Mouse (Mus musculus): ENCODE data around the gene Clec4n.
"Not testable (repeated sequence)": the region's sequence is repeated elsewhere in the genome, so short reads cannot be mapped to it uniquely, and the experiment has no call there.

Gene Clec4n

DNA sequence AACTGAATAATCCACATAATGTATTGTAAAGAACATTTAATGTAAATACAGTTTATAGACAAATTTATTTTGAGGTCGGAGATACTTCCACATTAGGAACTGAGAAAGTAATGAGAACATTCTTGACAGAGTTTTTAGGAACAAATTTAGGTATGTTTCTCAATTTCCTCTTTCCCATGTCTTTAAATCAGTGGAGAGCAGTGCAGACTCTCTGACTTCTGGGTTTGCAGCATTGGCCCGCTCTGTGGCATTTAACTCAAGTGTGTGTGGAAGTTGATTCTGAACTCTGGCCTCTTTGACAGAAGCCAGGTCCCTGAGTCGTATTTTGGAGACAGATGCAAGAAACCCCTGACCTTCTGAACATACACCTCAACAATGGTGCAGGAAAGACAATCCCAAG, at the start of gene Clec4n:
Gene Clec4n (plus strand): TSS at position 200 of the 400 bp plus-strand sequence.
- DNase-seq, result no peak

DNA sequence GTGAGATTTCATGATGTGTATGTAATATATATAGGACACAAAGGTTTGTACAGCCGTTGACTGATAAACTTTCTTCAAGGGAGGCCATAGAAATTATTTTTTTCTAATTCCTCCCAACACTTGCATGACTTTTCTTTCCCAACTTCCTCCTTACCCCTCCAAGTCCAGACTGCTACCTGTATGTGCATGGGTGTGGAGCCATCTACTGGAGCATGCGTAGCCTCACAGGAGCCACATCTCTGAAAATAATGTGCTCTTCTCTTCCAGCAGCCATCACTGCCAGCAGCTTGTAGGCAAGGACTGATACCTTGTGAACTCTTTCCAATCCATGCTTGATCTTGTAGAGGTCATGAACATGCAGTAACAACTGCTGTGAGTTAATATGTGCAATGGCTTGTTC, 44.8 kb upstream of the Clec4n start:
- peak; percentile 2 for DNase-seq

DNA sequence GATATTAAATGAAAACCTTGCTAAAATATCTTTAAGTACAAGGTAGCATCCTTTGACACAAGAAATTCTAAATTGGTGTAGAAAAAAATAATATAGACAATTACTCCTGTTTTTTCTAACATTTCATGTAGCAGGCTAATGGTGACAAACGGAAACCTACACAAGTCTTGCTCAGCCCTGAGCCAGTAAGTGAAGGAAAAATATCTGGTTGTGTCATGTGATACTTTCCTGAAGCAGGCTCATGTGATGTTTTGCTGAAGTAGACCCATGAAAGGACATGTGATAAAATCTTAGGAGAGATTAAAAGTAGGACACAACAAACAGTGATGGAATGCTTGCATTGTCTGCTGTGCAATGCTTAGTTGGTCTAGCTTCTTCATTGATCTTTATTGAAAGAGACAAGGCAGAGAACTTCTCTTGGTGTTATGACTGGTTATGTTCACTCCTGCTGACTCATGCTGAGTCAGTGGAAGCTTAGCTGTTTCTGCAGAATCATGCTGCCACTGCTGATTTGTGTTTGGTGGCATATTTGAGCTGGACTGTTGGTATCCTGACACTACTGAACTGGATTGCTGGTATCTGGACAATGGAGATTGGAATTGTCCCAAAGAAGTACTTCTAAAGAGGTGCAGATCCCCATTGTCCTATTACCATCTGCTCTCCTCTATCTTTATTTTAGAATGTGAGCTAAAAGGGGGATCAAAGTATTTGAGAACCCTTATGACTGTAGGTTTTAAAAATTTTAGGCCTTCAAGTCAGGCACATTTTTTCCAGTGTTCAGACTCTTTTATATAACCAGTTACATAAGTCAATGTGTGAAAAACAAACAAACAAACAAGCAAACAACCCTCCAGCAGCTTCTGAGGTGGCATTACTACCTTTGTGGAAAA, 22.2 kb upstream of the Clec4n start:
- no peak for DNase-seq

DNA sequence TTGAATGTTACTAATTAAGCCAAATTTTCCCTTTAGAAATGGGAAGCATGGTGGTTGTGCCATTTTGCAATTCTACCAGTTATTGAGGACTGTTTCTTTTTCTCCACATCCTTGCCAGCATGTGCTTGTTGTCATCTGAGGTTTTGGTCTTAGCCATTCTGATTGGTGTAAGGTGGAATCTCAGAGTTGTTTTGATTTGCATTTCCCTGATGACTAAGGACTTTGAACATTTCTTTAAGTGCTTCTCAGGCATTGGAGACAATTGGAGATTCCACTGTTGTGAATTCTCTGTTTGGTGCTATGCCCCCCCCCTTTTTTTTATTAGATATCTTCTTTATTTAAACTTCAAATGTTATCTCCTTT, 21.6 kb upstream of the Clec4n start:
- DNase-seq, result not testable (repeated sequence)

DNA sequence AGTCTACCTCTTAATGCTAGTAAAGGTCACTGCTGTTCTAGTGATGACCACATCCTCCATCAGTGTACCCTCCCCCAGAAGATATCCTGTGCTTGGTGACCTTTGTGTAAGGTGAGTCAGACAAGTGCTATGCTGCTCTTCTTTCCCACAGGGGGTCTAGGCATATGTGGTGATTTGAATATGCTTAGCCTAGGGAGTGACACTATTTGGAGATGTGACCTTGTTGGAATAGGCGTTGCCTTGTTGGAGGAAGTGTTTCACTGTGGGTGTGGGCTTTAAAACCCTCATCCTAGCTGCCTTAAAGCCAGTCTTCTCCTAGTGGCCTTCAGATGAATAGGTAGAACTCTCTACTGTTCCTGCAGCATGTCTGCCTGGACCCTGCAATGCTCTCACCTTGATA, 17.9 kb upstream of the Clec4n start:
- no peak for DNase-seq

DNA sequence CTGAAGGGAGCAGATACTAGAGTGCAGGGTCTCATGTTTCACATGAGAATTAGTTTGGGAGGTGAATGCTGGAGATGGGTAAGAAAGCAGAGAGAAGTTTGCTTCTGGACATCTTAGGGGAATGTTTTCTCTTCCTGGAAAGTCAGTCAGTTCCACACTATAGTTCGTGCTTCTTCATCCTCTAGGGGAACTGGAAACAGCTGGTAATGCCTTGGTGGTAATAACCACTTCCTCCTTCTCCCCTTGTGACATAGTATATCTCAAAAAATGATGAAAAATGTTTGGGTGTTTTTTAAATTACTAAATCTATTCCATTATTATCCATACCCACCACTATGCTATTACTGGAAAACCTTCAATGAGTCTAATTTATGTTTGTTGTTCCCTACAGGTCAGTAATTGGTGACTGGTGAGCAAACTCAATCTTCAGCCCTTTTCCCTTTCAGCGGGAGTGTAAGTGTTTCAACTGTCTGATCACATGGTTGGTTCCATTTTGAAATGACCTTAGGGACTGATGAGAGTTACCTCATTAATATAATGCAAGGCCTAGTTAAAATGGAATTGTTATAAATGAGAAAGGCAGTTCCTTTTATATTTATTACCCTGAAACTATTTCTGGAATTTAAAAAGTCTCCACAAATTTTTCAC, 2.0 kb upstream of the Clec4n start:
- DNase-seq, result no peak

DNA sequence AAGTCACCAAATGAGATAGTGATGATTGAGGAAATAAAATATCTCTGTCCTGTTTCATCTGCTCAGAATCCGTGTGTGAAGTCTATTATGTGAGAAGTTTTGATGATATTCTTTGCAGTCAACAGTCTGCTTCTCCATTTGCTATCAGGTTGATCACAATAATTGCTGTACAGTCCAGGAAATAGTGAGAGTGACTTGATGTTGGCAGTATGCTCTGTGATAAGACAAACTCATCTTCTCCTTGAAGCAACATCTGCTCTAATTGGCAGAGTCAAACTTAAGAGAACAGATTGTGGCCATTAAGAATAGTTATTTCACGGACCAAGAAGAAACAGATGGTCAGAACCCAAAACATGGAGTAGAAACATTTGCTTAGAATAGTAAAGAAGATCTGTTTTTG, 1.5 kb downstream of the Clec4n start:
- no peak for DNase-seq

DNA sequence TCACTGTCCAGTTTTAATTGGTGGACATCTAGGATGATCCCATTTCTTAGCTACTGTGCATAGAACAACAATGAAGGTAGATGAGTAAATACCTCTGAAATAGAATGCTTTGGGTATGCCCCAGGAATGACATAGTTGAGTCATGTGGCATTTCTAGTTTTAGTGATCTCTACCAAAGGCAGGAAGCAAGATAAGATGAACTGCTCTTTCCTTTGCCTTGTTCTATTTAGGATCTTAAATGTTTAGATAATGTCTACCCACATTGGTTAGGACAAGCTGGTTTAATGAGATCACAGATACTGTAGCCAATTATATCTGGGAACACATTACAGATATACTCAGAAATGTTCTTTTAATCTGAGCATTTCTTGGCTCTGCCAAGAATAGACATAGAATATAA, 7.9 kb downstream of the Clec4n start:
- no peak for DNase-seq

DNA sequence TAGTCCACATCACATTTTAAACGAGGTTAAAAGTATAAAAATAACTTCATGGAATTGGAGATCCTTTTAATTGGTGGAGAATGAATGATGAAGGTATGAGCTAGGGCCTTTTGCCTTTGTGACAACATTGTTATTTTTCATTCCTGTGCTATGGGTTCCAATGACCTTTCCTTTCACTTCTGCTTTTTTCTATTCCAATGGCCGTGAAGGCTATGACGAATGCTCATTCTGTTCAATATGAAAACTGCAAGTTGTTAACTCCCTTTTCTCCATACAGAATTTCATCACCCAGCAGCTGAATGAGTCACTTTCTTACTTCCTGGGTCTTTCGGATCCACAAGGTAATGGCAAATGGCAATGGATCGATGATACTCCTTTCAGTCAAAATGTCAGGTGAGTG, 14.6 kb downstream of the Clec4n start:
- DNase-seq, result no peak

DNA sequence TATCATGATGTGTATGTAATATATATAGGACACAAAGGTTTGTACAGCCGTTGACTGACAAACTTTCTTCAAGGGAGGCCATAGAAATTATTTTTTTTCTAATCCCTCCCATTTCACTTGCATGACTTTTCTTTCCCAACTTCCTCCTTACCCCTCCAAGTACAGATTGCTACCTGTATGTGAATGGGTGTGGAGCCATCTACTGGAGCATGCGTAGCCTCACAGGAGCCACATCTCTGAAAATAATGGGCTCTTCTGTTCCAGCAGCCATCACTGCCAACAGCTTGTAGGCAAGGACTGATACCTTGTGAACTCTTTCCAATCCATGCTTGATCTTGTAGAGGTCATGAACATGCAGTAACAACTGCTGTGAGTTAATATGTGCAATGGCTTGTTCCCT, 19.2 kb downstream of the Clec4n start:
- DNase-seq, result not testable (repeated sequence)

DNA sequence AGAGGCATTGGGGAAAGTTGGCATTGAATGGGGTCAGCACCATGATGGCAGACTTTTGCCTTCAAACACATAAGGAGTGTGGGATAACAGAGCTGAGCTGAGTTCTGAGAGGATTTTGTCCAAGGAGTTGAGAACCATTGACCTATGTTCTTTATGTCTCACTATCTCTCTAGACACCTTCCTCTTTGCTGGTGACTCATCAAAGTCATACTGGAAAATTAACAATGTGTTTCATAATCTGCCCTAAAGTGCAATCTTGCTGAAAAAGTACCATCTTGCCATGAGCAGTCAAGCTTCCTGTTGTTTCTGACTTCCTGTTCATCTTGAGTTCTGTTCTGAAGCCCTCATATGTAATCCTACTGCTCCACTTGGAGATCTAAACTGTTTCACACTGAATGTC, 23.1 kb downstream of the Clec4n start:
- no peak for DNase-seq

DNA sequence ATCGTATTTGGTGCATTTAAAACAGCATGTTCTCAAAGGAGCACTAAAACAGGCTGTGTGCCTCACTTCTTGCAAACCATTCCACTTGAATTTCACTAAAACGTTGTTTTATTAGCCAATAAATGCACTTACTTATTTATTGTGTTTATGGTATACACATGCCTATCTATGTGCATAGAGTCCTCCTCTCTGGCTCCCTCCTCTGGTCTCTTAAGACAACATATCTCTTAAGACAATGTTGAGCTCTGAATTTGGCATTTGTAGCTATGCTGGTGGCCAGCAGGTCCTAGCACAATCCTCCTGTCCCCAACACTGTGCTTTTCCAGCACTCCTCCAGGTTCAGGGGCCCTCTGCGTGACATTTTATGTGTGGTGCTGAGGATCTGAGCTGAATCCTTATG, 29.3 kb downstream of the Clec4n start:
- DNase-seq, result no peak

DNA sequence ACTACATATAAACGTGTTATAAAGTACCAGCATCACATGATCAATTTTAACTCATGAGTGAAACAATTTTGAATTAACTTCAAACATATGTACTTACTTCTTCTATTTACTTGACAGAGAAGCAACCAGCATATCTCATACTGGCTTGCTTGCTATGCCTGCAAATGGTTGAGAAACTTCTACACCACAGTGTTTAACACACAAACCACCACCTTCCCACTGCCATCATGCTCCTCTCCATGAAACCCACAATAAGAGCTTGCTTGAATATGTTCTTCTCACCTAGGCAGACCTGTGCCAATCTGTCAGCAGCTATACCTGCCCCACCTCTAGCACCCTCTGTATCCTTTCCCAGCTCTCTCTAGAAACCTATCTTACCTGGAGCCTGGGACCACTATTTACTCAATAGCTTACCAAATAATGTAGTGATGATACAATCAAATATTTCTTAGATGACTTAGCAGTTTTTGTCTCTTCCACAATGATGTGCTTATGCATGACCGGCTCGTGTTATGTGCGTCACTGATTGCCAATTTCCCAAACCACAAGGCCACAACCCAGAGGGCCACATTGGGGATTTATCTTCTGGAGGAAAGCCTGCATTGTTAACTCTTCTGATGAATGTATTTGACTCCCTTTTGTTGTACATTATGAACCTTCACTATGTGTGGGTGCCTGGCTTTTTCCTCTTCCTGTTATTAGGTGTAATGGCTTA, 30.4 kb downstream of the Clec4n start:
- DNase-seq, result no peak

DNA sequence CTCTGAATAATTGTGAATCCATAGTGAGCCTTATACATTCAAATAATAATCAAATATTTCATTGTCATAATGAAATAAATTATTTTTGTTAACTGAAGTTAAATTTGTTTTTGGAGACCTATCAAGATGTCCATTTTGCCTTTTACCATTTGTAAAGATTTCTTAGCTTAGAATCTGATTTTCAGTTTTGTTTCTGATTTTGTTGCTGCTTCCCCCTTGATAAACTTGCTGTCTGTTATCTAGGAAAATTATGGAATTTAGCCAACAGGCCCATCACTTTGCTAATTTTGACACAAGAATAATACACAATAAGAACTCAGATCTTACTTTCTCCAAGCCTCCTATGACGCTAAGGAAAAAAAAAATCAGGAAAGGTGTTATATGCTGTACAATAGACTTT, 31.2 kb downstream of the Clec4n start:
- no peak for DNase-seq

DNA sequence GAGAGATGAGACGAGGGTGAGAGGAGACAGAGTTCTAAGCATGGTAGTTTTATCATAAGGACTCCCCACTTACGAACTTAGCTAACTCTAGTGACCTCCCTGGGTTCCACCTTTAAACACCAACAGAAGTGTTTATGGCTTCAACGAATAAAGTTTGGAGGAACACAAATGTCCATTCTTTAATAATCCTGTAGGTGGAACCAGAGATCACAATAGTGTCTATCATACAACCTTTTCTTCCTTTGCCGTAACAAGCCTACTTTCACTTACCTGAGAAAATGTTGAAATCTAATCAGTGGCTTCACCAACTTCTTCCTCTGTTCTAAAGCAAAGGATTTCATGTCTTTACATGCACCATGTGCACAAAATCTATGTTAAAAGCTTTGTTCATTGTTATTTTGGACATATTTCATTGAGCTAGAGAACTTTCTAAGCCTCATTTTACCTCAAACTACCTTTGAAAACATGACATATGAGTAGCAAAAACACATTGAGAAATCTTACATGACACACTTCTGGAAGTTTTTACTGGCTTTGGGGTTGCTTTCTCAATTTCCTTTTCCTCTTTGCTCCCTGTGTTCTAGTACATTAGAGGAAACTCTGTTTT, 32.0 kb downstream of the Clec4n start, which contains the start of gene Clec4d:
Gene Clec4d (plus strand): TSS at position 557 of the 607 bp plus-strand sequence.
- no peak for DNase-seq

DNA sequence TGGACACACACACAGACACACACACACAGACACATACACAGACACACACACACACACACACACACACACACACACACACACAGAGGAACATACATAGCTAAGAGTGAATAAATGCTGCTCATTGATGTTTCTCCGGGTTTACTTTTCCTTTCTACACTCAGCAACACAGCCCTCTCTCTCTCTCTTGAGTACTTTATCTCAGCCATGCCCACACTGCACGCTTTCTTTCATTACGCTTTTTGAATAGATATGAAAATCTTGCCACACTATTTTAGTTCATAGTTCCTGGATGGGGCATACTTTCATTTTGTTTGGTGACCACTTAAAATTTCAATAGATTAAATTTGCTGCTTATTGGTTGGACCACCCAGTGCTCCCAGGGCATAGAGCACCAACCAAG, 34.6 kb downstream of the Clec4n start:
- no peak for DNase-seq

DNA sequence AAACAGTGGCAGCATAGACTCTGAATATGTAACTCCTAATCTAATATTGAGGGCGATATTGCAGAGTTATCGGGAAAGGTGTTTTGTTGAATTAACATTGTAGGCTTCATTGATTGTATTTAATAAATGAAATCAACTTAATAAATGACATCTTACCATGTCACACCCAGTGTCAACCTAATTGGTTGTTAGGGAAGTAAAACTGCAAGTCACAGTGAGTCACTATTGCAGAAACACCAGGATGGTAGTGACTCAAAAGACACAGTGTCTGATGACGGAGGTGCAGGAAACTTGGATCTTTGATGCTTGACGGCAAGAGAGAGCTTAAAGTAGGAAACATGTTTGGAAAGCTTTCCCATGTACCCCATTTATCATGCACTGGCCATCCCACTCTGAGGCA, 36.2 kb downstream of the Clec4n start:
- DNase-seq, result no peak

DNA sequence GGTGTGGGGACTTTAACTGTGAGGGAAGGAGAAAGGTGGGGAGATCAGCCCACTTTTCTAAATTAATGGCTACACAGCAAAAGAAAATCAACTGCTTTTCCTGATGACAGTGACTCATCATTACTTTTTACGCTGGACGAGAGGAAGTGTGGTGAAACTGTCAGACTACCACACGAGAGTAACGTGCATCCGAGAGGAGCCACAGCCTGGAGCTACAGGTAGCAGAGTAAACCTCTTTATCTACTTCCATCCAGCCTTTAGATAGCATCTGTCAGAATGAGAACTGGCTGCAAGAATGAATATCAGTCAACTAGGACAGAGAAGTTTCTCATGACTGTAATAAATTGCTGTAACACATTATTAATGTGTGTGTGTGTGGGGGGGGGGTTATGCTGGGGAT, 37.3 kb downstream of the Clec4n start:
- no peak for DNase-seq

DNA sequence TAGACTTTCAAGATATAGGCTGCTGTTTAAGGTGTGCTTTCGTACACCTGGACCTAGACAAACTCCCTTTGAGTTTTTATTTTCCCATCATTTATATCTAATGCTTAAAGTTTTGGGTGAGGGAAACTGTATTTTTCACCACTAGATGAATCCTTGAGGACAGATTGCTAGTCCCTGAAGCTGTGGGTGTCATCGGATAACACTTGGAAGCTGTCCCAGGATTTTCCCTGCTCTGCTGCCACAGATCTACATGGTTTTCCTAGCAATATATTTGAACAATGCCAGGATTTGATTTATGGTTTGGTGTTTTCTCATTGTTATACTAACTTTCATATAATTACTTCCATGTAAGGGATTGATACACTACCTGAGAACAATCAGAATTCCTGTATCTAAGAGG, 49.8 kb downstream of the Clec4n start:
- no peak for DNase-seq

DNA sequence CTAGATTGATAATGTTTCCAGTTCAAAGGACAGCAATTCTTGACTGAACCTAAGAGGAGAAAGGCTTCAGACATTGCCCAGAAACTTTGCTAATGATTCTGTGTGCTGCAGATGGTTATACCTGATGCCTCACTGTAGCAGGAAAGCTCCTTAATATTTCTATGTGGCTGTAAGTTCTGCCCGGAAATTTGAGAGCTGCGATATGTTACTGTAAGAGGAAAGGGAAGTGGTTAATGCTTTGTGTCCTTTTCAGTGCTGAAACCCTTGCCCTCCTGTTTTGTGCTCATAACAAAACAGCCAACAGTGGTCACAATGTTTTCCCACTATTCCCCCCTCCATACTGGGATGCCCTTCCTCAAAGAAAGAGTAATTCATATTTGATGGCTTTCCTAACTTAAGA, 56.7 kb downstream of the Clec4n start:
- DNase-seq, result no peak

DNA sequence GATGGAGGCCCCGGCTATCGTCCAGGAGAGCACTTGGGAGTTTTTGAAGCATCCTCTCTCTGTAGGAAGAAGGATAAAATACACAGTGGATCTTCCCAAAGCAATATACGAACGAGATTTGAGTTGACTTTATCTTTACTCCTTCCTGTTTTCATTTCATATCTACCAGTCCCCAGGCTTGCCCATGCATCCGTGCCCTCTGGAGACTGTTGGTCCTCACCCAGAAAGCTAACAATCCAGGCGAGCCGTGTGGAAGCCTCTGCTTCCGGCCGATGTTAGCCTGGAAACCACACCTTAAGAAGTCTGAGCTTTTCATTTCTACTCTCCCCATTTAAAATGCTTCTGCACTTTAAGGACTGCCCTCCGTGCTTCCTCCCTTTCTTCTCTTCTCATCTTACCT, 59.3 kb downstream of the Clec4n start:
- no peak for DNase-seq

DNA sequence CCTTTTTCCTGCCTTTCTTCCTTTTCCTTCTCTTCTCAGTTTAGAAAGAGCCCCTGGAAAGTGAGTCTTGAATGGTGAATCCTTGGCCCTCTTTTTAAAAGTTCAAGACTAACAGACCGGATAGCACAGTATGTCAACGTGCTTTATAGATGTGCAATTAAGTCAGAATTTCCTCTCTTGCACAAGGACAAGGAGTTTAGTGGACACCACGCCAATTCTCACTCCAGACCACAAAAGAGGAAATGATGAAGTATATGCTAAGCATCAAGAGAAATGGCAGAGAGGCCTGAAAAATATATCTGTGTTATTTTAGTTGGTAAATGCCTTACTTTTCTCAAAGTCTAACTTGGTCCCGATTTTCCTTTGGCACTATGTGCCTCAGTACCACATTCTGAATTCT, 60.1 kb downstream of the Clec4n start, which contains the start of gene Clec4e:
Gene Clec4e (minus strand): TSS at position 118 of the 400 bp plus-strand sequence.
- no peak for DNase-seq

DNA sequence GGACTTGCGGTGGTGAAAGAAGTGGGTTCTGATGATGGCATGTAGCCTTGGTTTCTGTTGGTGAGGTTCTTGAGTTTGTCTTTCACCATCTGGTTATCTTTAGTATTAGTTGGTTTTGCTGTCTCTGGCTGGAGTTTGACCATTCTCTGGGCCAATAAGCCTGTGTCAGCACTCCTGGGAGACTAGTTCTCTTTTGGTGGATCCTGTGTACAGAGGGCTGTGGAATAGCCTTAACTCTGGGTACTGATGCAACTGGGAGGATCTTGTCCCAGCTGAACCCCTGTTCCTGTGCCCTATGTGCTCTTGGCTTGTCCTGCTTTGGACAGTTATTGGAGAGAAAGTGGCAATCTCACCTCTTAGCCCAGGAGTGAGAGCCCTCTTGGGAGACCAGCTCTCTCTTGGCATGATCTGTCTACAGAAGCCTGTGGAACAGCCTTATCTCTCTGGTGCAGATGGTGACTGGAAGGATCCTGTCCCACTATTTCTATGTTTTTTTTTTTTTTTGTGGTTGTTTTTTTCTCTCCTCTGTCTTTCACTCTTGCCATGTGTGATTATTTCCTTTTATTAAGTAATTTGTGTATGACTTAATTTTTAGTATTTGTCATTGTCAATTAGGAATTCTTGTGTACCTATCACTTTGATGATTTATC, 63.2 kb downstream of the Clec4n start:
- no peak for DNase-seq
